Comparison of ENCODE assay signal across 8 mouse cellular contexts in genomic region chr1:39417817-39418216, GRCm38 (mm10). TPM values are rescaled to one million over a fixed set of nuclear protein-coding genes. Genes with fewer than 3 reads are reported as not detected.
DNase-seq lines count a peak whose midpoint lies in the region; ATAC-seq lines count a peak whose summit lies in the region.

No protein-coding gene starts in this region.

- WGBS in hindbrain, embryonic 10.5 days, result 49% methylated on average over 12 of the region's 12 CpGs
- 44% methylated on average over 12 of the region's 12 CpGs for WGBS in hindbrain, embryonic 14.5 days
- 30% methylated on average over 12 of the region's 12 CpGs for WGBS in heart, embryonic 10.5 days

- H3K27me3 ChIP-seq in hindbrain, embryonic 10.5 days (ENCODE audit: insufficient read depth, poor library complexity, severe bottlenecking), result no peaks in the 10 kb centered on the region
- H3K27me3 ChIP-seq in hindbrain, embryonic 14.5 days (ENCODE audit: control insufficient read depth, insufficient read depth, low read length), result no peaks in the 10 kb centered on the region
- no peaks in the 10 kb centered on the region for H3K27me3 ChIP-seq in heart, embryonic 10.5 days (ENCODE audit: insufficient read depth, poor library complexity, severe bottlenecking)

- H3K4me1 ChIP-seq in hindbrain, embryonic 10.5 days (replicated peaks), result peaks cover 6% of the 10 kb centered on the region; the same call in 1 of the 2 replicates
- H3K4me1 ChIP-seq in hindbrain, embryonic 14.5 days (replicated peaks; ENCODE audit: control insufficient read depth, insufficient read depth, low read length), result no peaks in the 10 kb centered on the region
- peaks cover 20% of the 10 kb centered on the region for H3K4me1 ChIP-seq in heart, embryonic 10.5 days

- H3K27ac ChIP-seq in hindbrain, embryonic 10.5 days, result no peak overlapping the region
- H3K27ac ChIP-seq in hindbrain, embryonic 14.5 days, result no peak overlapping the region
- peak overlapping the region; percentile 64 for H3K27ac ChIP-seq in heart, embryonic 10.5 days

- no peaks in the 10 kb centered on the region for H3K36me3 ChIP-seq in hindbrain, embryonic 10.5 days
- no peaks in the 10 kb centered on the region for H3K36me3 ChIP-seq in hindbrain, embryonic 14.5 days (replicated peaks; ENCODE audit: control insufficient read depth, insufficient read depth)
- H3K36me3 ChIP-seq in heart, embryonic 10.5 days, result no peaks in the 10 kb centered on the region; the same call in 1 of the 2 replicates

- ATAC-seq in hindbrain, embryonic 14.5 days (ENCODE audit: low FRiP score), result no peak
- peak; percentile 87 for ATAC-seq in megakaryocyte progenitor cell, adult 5-6 weeks (replicated peaks; ENCODE audit: poor library complexity)

- no peak overlapping the region for H3K4me2 ChIP-seq in hindbrain, embryonic 14.5 days (replicated peaks)

- H3K4me3 ChIP-seq in hindbrain, embryonic 10.5 days, result no peak overlapping the region
- H3K4me3 ChIP-seq in hindbrain, embryonic 14.5 days (replicated peaks; ENCODE audit: low read length), result no peak overlapping the region
- peak overlapping the region; percentile 12; the same call in 1 of the 2 replicates for H3K4me3 ChIP-seq in heart, embryonic 10.5 days

- no peak overlapping the region for H3K9ac ChIP-seq in hindbrain, embryonic 14.5 days

- DNase-seq in hindbrain, embryonic 10.5 days (ENCODE audit: low spot score), result peak; percentile 12
- DNase-seq in hindbrain, embryonic 14.5 days (ENCODE audit: low spot score), result no peak
- DNase-seq in adrenal gland, adult 2 months, result peak; percentile 66
- no peak for DNase-seq in heart, embryonic 10.5 days (ENCODE audit: low spot score)
- DNase-seq in kidney, postnatal 10 days, result peak; percentile 60
- DNase-seq in thymus, postnatal 36 days, result peak; percentile 58 to 77
- DNase-seq in frontal cortex, postnatal 25 days (ENCODE audit: low spot score in 2 of 2), result no peak

- no peaks in the 10 kb centered on the region for H3K9me3 ChIP-seq in hindbrain, embryonic 10.5 days
- H3K9me3 ChIP-seq in hindbrain, embryonic 14.5 days (ENCODE audit: control insufficient read depth, low read length), result no peaks in the 10 kb centered on the region
- no peaks in the 10 kb centered on the region for H3K9me3 ChIP-seq in heart, embryonic 10.5 days

RNA-seq across cellular contexts. Expression of gene Rpl31, which starts 50.2 kb away (rescaled TPM):
- polyA plus RNA-seq in hindbrain, embryonic 10.5 days (2016; fragmentation: Nextera tagmentation; extraction: Ambion mirVana), result 425 and 430 TPM in 2 replicates
- polyA plus RNA-seq in hindbrain, embryonic 14.5 days (2014; fragmentation: Nextera tagmentation; extraction: Ambion mirVana), result 356 and 445 TPM in 2 replicates
- 100 to 1,000 TPM; 683 to 874 TPM for total RNA-seq in adrenal gland, adult 2 months (2021)
- polyA plus RNA-seq in adrenal gland, adult 2 months (2012; rRNA removed), result 28.1 and 29.9 TPM in 2 replicates
- 325 and 422 TPM in 2 replicates for polyA plus RNA-seq in heart, embryonic 10.5 days (2016; fragmentation: Nextera tagmentation; extraction: Ambion mirVana)
- total RNA-seq in megakaryocyte progenitor cell, adult 5-6 weeks (2015), result 2,167 and 2,499 TPM in 2 replicates
- 497 and 660 TPM in 2 replicates for total RNA-seq in megakaryocyte progenitor cell, adult 5-6 weeks (2017)

Comparison
In these comparisons a context has a peak if more than half of its experiments do, and no peak if none do; other contexts are left out.
1. DNase-seq: peak in hindbrain, embryonic 10.5 days (single experiment), adrenal gland, adult 2 months (single experiment), kidney, postnatal 10 days (single experiment) and thymus, postnatal 36 days (2 of 2); none in hindbrain, embryonic 14.5 days (single experiment), heart, embryonic 10.5 days (single experiment) and frontal cortex, postnatal 25 days (0 of 2).
2. RNA of gene Rpl31, which starts 50.2 kb away (polyA plus RNA-seq): 356 to 445 TPM in hindbrain, embryonic 14.5 days, 425 to 430 TPM in hindbrain, embryonic 10.5 days and 325 to 422 TPM in heart, embryonic 10.5 days; 28.1 to 29.9 TPM in adrenal gland, adult 2 months; every median in the first group is over 10 times any median in the second.